Mouse (Mus musculus): ENCODE data around the gene Bcl11a. TPM values are rescaled to one million over a fixed set of nuclear protein-coding genes. Genes with fewer than 3 reads are reported as not detected.

Bcl11a gene
- polyA plus RNA-seq, 1 experiment from 2014 or later: 26.4 TPM

DNA sequence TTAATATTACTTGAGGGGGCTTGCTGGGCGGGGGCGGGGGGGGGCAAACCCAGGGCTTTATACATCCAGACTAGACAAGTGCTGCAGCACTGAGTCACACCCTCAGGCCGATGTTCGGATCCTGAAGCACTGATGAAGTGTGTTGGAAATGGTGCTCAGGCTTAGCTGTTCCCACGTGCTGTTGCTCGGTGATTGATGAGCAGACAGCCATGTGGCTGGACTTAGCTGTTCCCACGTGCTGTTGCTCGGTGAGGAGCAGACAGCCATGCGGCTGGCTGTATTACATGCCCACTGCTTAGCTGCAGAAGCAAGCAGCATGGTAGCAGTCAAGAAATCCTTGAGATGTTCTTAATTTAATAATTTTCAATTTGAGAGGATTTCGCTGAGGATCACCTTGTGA lies 75.2 kb downstream of the Bcl11a start:
- Histone ChIP-seq H3K36me3 (ENCODE audit: control insufficient read depth, insufficient read depth, low read length) (0 out of 2 replicates have a peak, but pooled peaks cover 3% of the 10 kb centered on the region), H3K9ac (ENCODE audit: low read depth, low read length) (no peak overlapping the region), H3K27ac (replicated peaks; ENCODE audit: low read depth, low read length) (no peak overlapping the region), H3K9me3 (ENCODE audit: control insufficient read depth, low read length) (no peaks in the 10 kb centered on the region), H3K4me3 (ENCODE audit: low read depth, low read length) (no peak overlapping the region), H3K4me2 (ENCODE audit: low read depth, low read length) (no peak overlapping the region), H3K4me1 (ENCODE audit: control insufficient read depth, insufficient read depth, low read length) (no peaks in the 10 kb centered on the region; the same call in 1 of the 2 replicates), H3K27me3 (replicated peaks; ENCODE audit: control insufficient read depth, insufficient read depth, low read length) (no peaks in the 10 kb centered on the region)
- ATAC-seq (ENCODE audit: low read depth): no peak
- DNase-seq (ENCODE audit: low spot score): no peak
- WGBS: 56% methylated on average over 10 of the region's 10 CpGs

DNA sequence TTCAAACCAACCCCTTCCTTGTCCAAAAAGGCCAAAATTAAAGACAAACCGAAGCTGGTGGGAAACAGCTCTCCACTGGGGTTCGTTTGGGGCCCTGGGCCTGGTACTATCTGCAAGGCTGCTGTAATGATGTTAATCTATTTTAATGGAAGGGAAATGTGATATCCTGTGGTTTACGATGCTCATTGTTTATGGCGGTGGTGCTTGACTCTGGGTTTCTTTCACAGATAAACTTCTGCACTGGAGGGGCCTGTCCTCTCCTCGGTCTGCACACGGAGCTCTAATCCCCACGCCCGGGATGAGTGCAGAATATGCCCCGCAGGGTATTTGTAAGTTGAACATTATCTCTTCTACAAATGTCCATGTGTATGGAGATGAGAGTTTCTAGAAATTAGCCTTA lies 80.2 kb downstream of the Bcl11a start:
- H3K4me3 ChIP-seq (ENCODE audit: low read depth, low read length): no peak overlapping the region
- H3K36me3 ChIP-seq (ENCODE audit: control insufficient read depth, insufficient read depth, low read length): peaks cover 12% of the 10 kb centered on the region
- H3K9ac ChIP-seq (ENCODE audit: low read depth, low read length): no peak overlapping the region
- H3K9me3 ChIP-seq (ENCODE audit: control insufficient read depth, low read length): no peaks in the 10 kb centered on the region
- no peaks in the 10 kb centered on the region for H3K27me3 ChIP-seq (replicated peaks; ENCODE audit: control insufficient read depth, insufficient read depth, low read length)
- DNase-seq (ENCODE audit: low spot score) (no peak), ATAC-seq (ENCODE audit: low read depth) (no peak; the same call in 1 of the 2 replicates)
- WGBS: 59% methylated on average over 9 of the region's 9 CpGs
- H3K4me1 ChIP-seq (ENCODE audit: control insufficient read depth, insufficient read depth, low read length): peaks cover 22% of the 10 kb centered on the region
- no peak overlapping the region for H3K27ac ChIP-seq (replicated peaks; ENCODE audit: low read depth, low read length)
- H3K4me2 ChIP-seq (ENCODE audit: low read depth, low read length): no peak overlapping the region

DNA sequence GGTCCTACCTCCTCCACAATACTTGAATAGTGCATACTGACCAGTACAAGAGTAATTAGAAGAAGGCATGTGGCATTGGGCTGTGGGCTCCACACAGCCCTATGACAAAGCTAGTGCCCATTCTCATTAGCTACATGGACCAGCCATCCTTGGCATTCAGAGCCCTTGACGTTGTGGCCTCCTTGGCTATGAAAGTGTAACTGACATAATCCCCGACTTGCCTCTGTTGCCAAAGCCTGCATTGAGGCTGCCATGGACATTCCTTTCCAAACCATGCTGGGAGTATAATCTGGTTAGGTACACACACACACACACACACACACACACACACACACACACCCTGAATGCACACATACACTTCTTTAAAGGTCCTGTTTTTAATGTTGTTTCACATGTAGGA lies 81.8 kb downstream of the Bcl11a start:
- Histone ChIP-seq H3K4me1 (ENCODE audit: control insufficient read depth, insufficient read depth, low read length) (peaks cover 22% of the 10 kb centered on the region), H3K4me3 (ENCODE audit: low read depth, low read length) (no peak overlapping the region)

DNA sequence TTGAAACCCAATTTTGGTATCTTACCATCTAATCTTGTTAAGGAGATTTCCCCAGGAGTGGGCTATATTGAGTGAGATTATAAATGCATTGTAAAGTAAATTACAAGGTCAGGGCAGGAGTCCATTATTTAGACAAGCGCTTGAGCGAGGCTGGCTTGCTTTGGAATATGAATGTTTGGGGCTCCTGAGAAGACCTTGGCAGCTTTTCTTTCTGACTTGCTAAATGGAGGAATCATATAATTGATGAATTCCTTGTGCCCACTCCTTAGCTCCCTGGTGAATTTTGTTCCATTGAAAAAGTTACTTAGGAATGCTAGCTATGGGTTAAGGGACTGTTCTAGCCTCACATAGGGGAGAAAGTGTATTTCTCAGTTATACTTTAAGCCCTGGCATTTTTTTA lies 83.6 kb downstream of the Bcl11a start:
- 72% methylated on average over 2 of the region's 2 CpGs for WGBS
- peaks cover 22% of the 10 kb centered on the region for H3K4me1 ChIP-seq (ENCODE audit: control insufficient read depth, insufficient read depth, low read length)

More for the DNA sequence above, 81.8 kb downstream of the Bcl11a start:
- DNase-seq (ENCODE audit: low spot score) (no peak), ATAC-seq (ENCODE audit: low read depth) (no peak)
- Histone ChIP-seq H3K4me2 (ENCODE audit: low read depth, low read length) (no peak overlapping the region), H3K27me3 (replicated peaks; ENCODE audit: control insufficient read depth, insufficient read depth, low read length) (no peaks in the 10 kb centered on the region), H3K36me3 (ENCODE audit: control insufficient read depth, insufficient read depth, low read length) (peaks cover 28% of the 10 kb centered on the region), H3K9ac (ENCODE audit: low read depth, low read length) (no peak overlapping the region), H3K27ac (replicated peaks; ENCODE audit: low read depth, low read length) (no peak overlapping the region), H3K9me3 (ENCODE audit: control insufficient read depth, low read length) (no peaks in the 10 kb centered on the region)
- WGBS: 83% methylated on average over 2 of the region's 2 CpGs

DNA sequence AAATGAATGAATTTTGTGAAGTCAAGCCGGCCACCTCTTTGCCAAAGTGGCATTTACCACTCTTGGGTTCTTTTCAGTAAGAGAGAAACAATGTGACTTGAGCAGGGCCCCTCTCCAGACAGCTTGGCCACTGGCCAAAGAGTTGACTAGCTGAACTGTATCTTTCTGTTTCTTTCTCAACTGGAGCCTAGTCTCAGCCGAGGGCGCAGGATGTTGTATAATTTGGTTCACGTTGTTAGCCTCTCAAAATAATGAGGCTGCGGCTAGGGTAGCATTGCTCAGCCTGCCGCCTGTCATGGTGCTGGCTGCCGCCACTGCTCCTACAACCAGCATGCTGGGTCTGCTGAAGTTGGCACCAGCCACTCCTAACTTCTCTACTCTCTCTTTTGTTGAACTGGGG lies 84.2 kb downstream of the Bcl11a start:
- H3K36me3 ChIP-seq (ENCODE audit: control insufficient read depth, insufficient read depth, low read length): peaks cover 33% of the 10 kb centered on the region
- H3K4me3 ChIP-seq (ENCODE audit: low read depth, low read length): no peak overlapping the region
- H3K9me3 ChIP-seq (ENCODE audit: control insufficient read depth, low read length): no peaks in the 10 kb centered on the region
- 0 out of 2 replicates have a peak overlapping the region, but pooled peaks have one; percentile 4 for H3K27ac ChIP-seq (replicated peaks; ENCODE audit: low read depth, low read length)
- no peak overlapping the region for H3K4me2 ChIP-seq (ENCODE audit: low read depth, low read length)
- H3K27me3 ChIP-seq (replicated peaks; ENCODE audit: control insufficient read depth, insufficient read depth, low read length): no peaks in the 10 kb centered on the region
- ATAC-seq (ENCODE audit: low read depth) (peak; percentile 39), DNase-seq (ENCODE audit: low spot score) (peak; percentile 90)
- H3K9ac ChIP-seq (ENCODE audit: low read depth, low read length): no peak overlapping the region
- 31% methylated on average over 7 of the region's 7 CpGs for WGBS
- peaks cover 22% of the 10 kb centered on the region for H3K4me1 ChIP-seq (ENCODE audit: control insufficient read depth, insufficient read depth, low read length)

More for the DNA sequence above, 83.6 kb downstream of the Bcl11a start:
- no peak overlapping the region for H3K9ac ChIP-seq (ENCODE audit: low read depth, low read length)
- no peak overlapping the region for H3K27ac ChIP-seq (replicated peaks; ENCODE audit: low read depth, low read length)
- H3K4me3 ChIP-seq (ENCODE audit: low read depth, low read length): no peak overlapping the region
- no peak for ATAC-seq (ENCODE audit: low read depth)
- no peaks in the 10 kb centered on the region for H3K9me3 ChIP-seq (ENCODE audit: control insufficient read depth, low read length)
- H3K36me3 ChIP-seq (ENCODE audit: control insufficient read depth, insufficient read depth, low read length): peaks cover 36% of the 10 kb centered on the region
- DNase-seq (ENCODE audit: low spot score): no peak
- H3K27me3 ChIP-seq (replicated peaks; ENCODE audit: control insufficient read depth, insufficient read depth, low read length): no peaks in the 10 kb centered on the region
- no peak overlapping the region for H3K4me2 ChIP-seq (ENCODE audit: low read depth, low read length)

DNA sequence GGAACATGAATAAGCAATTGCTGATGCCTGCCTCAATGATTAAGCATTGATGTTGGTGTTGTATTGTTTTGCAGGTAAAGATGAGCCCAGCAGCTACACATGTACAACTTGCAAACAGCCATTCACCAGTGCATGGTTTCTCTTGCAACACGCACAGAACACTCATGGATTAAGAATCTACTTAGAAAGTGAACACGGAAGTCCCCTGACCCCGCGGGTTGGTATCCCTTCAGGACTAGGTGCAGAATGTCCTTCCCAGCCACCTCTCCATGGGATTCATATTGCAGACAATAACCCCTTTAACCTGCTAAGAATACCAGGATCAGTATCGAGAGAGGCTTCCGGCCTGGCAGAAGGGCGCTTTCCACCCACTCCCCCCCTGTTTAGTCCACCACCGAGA lies 85.2 kb downstream of the Bcl11a start:
- Histone ChIP-seq H3K9ac (ENCODE audit: low read depth, low read length) (no peak overlapping the region), H3K27me3 (replicated peaks; ENCODE audit: control insufficient read depth, insufficient read depth, low read length) (no peaks in the 10 kb centered on the region), H3K9me3 (ENCODE audit: control insufficient read depth, low read length) (no peaks in the 10 kb centered on the region), H3K4me3 (ENCODE audit: low read depth, low read length) (no peak overlapping the region), H3K36me3 (ENCODE audit: control insufficient read depth, insufficient read depth, low read length) (peaks cover 33% of the 10 kb centered on the region), H3K4me1 (ENCODE audit: control insufficient read depth, insufficient read depth, low read length) (peaks cover 22% of the 10 kb centered on the region), H3K27ac (replicated peaks; ENCODE audit: low read depth, low read length) (no peak overlapping the region), H3K4me2 (ENCODE audit: low read depth, low read length) (no peak overlapping the region)
- DNase-seq (ENCODE audit: low spot score) (no peak), ATAC-seq (ENCODE audit: low read depth) (no peak)
- WGBS: 94% methylated on average over 8 of the region's 8 CpGs

DNA sequence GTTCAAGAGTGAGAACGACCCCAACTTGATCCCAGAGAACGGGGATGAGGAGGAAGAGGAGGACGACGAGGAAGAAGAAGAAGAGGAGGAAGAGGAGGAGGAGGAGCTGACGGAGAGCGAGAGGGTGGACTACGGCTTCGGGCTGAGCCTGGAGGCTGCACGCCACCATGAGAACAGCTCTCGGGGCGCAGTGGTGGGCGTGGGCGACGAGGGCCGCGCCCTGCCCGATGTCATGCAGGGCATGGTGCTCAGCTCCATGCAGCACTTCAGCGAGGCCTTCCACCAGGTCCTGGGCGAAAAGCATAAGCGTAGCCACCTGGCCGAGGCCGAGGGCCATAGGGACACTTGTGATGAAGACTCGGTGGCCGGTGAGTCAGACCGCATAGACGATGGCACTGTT lies 86.2 kb downstream of the Bcl11a start:
- Histone ChIP-seq H3K4me1 (ENCODE audit: control insufficient read depth, insufficient read depth, low read length) (peaks cover 22% of the 10 kb centered on the region), H3K9me3 (ENCODE audit: control insufficient read depth, low read length) (no peaks in the 10 kb centered on the region), H3K27ac (replicated peaks; ENCODE audit: low read depth, low read length) (no peak overlapping the region), H3K36me3 (ENCODE audit: control insufficient read depth, insufficient read depth, low read length) (peaks cover 35% of the 10 kb centered on the region), H3K9ac (ENCODE audit: low read depth, low read length) (no peak overlapping the region), H3K4me3 (ENCODE audit: low read depth, low read length) (no peak overlapping the region), H3K4me2 (ENCODE audit: low read depth, low read length) (no peak overlapping the region), H3K27me3 (replicated peaks; ENCODE audit: control insufficient read depth, insufficient read depth, low read length) (no peaks in the 10 kb centered on the region)
- ATAC-seq (ENCODE audit: low read depth): no peak
- WGBS: 92% methylated on average over 25 of the region's 26 CpGs
- no peak for DNase-seq (ENCODE audit: low spot score)

DNA sequence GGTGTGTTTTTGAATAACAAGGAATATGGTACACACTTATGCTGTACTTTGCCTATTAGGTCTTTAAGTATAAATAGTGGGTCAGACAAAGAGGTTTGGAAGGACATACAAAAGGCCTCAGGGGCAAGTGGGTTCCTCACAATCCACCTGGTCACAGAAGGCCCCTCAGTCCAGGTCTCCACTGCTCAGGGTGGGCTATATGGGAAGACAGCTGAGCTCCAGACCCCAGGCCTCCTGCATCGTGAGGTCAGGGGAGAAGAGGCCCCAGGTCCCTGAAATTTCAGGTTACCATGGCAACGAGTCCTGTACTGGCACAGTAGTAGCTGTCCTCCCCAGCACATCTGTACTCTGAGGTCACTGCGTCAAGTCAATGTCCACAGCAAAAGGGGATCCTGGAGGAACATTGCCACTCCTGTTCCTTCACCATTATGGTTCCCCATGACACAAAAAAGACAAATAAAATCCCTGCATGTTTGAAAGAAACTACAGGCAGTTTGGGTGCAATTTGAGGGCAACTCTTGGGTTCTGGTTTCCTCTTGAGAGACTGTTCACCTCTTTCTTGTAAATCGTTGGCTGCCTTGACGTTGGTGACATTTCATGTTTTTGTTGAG lies 93.9 kb downstream of the Bcl11a start:
- WGBS: 73% methylated on average over 5 of the region's 5 CpGs
- no peak for ATAC-seq (ENCODE audit: low read depth)

DNA sequence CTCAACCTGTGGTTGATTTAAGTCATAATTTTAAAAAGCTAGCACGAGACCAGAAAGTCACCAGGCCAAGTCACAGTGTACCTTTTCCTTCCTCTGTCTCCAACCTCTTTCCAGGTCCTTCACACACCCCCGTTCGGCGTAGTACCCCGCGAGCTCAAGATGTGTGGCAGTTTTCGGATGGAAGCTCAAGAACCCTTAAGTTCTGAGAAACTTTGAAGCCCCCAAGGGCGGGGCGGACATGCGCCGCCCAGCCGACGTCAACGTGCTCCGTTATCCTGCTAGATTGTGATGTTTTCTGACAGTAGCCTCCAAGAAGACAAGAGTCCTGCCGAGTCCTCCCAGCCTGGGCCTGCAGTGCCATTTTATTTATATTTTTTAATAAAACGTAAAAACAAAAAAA lies 94.7 kb downstream of the Bcl11a start:
- Histone ChIP-seq H3K36me3 (ENCODE audit: control insufficient read depth, insufficient read depth, low read length) (peaks cover 14% of the 10 kb centered on the region; the same call in 1 of the 2 replicates), H3K27ac (replicated peaks; ENCODE audit: low read depth, low read length) (no peak overlapping the region), H3K4me1 (ENCODE audit: control insufficient read depth, insufficient read depth, low read length) (no peaks in the 10 kb centered on the region), H3K9ac (ENCODE audit: low read depth, low read length) (no peak overlapping the region), H3K4me2 (ENCODE audit: low read depth, low read length) (no peak overlapping the region), H3K9me3 (ENCODE audit: control insufficient read depth, low read length) (no peaks in the 10 kb centered on the region), H3K27me3 (replicated peaks; ENCODE audit: control insufficient read depth, insufficient read depth, low read length) (no peaks in the 10 kb centered on the region), H3K4me3 (ENCODE audit: low read depth, low read length) (no peak overlapping the region)
- WGBS: 92% methylated on average over 17 of the region's 17 CpGs
- no peak for DNase-seq (ENCODE audit: low spot score)
- ATAC-seq (ENCODE audit: low read depth): no peak

More for the DNA sequence above, 93.9 kb downstream of the Bcl11a start:
- Histone ChIP-seq H3K36me3 (ENCODE audit: control insufficient read depth, insufficient read depth, low read length) (peaks cover 14% of the 10 kb centered on the region; the same call in 1 of the 2 replicates), H3K27ac (replicated peaks; ENCODE audit: low read depth, low read length) (no peak overlapping the region), H3K4me3 (ENCODE audit: low read depth, low read length) (no peak overlapping the region), H3K9me3 (ENCODE audit: control insufficient read depth, low read length) (no peaks in the 10 kb centered on the region), H3K9ac (ENCODE audit: low read depth, low read length) (no peak overlapping the region), H3K27me3 (replicated peaks; ENCODE audit: control insufficient read depth, insufficient read depth, low read length) (no peaks in the 10 kb centered on the region), H3K4me2 (ENCODE audit: low read depth, low read length) (no peak overlapping the region), H3K4me1 (ENCODE audit: control insufficient read depth, insufficient read depth, low read length) (no peaks in the 10 kb centered on the region)
- no peak for DNase-seq (ENCODE audit: low spot score)
